Mouse (Mus musculus): ENCODE results near the gene Mfap1a.
"Not testable (repeated sequence)": the region's sequence is repeated elsewhere in the genome, so short reads cannot be mapped to it uniquely, and the experiment has no call there.

The Mfap1a gene

DNA sequence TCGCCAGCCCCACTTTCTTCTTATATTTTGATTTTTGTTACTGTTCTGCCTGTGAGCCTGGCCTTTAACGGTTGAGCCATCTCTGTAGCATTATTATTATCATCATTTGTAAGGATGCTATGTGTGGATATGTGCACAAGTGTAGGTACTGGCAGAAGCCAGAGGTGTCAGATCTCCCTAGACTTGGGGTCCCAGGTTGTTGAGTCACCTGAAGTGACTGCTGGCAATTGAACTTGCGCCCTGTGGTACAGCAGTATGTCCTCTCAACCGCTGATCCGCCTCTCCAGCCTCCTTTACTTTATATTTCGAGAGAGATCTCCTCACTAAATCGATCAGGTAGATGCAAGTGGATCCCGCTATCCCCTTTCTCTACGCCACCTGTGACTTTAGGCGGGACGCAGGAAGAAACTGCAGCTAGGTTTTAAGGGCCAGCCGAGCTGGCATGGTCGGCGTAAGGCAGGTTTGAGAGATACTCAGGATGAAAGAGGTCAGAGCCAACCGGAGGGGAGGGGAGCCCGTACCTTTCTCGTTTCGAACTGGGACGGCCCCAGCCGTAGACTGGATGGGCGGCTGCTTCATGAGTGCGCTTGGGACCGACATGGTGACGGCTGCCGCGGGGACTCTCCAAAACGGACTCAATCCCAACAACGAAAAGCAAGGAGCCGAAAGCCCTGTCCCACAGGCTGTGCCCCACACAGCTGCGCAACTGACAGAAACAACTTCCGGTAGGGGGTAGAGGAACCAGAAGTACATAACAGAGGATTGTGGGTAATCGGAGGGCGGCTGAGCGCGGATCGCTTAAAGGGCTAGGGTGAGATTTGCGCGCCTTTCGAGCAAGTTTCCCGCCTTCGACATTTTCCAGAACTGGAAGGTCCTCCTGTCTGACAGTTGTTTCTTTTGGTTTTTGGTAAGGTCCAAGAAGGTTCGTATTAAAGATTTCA lies at the start of gene Mfap1a, which contains the start of gene Wdr76:
Mfap1a (minus strand) TSS at position 724 of the 941 bp plus-strand sequence.
Wdr76 (plus strand) TSS at position 782 of the 941 bp plus-strand sequence.
- peak; percentile 88 for DNase-seq (ENCODE audit: low read depth)

DNA sequence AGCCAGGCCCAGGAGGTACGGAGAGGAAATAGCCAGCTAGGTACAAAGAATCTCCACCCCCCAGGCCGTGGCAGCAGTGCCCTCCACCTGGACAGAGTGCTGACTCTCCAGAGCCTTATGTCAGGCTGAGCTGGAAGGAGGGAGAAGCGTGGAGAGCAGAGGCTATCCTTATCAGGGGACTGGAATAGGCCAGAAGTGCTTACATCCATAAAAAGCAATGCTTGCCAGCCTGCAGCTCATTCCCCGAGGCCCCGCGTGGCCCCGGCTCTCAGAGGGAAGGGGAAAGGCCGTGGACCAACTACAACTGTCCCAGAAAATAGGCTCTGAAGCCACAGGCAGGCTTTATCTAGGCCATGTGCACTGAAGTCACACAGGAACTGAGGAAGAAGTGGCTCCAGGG lies 44.8 kb upstream of the Mfap1a start:
- DNase-seq (ENCODE audit: low read depth), result no peak

DNA sequence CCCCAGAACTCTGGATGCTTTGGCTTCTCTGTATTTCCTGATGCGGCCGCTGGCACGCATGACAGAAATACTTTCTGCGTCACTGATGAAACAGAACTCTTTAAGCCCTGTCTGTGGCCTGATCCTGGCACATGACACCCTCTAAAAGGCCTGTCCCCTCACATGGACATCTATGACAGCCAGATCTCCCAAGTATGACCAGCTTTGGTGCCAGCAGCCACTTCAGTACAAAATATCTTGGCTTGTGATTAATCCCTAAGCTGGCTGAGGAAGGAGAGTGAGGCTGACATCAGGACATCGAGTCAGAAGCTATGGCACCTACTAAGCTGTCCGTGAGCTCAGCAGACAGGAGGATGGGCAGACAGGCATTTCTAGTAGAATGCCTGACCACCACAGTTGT lies 43.2 kb upstream of the Mfap1a start:
- DNase-seq (ENCODE audit: low read depth), result no peak

DNA sequence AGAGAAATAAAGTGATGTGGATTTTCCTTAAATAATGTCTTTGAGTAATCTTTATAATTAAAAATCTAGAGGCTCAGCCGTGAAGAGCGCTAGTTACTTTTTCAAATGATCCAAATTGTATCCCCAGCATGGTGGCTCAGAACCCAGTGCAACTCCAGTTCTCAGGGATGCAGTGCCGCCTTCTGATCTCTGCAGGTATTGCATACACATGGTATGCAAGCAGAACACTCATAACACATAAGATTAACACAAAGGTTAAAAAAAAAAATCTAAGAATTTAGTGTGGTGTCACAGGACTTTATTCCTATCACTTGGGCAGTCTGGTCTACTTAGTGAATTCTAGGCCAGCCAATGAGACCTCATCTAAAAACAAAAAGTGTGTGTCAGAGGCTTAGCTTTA lies 38.4 kb upstream of the Mfap1a start:
- no peak for DNase-seq (ENCODE audit: low read depth)

DNA sequence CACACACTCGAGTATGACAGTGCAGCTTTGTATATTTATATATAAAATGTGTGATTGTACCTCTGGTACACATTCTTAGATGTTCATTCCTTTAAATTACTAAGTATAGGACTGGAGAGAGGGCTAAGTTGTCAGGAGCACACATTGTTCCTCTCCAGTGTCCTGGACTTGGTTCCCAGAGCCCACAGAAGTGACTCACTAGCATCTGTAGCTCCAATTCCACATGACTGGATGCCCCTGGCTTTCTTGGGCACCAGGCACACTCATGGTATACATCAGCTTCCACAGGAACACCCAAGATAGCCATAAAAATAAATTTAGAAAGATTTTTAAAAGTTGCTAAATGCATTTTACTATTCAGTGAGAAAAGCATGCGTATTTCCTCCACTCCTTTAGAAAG lies 18.6 kb upstream of the Mfap1a start:
- peak; percentile 21 for DNase-seq (ENCODE audit: low read depth)

DNA sequence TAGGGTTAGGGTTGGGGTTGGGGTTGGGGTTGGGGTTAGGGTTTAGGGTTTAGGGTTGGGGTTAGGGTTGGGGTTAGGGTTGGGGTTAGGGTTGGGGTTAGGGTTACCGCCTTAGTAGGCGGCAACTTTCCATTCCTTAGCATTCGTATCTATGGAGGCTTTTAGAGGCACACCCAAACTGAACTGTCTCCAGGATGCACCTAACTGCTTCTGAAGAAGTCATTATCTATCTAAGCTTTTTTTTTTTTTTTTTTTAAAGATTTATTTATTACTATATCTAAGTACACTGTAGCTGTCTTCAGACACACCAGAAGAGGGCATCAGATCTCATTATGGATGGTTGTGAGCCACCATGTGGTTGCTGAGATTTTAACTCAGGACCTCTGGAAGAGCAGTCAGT lies 16.4 kb upstream of the Mfap1a start:
- not testable (repeated sequence) for DNase-seq (ENCODE audit: low read depth)

DNA sequence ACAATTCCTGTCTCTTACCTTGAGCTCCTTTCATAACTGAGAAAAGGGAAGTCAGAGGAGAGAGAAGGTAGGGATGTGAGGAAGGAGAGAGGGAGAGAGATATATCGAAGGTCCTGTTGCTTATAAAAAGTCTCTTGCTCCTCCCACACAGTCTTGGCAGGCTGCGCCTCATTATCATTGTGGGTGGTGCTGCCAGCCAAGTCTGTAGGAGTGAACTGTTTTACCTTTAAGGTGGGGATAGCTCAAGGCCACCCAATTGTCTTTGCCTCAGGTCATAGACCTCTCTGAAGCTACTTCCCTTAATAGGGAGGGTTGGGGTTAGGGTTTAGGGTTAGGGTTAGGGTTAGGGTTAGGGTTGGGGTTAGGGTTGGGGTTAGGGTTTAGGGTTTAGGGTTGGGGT lies 15.5 kb upstream of the Mfap1a start:
- DNase-seq (ENCODE audit: low read depth), result no peak

DNA sequence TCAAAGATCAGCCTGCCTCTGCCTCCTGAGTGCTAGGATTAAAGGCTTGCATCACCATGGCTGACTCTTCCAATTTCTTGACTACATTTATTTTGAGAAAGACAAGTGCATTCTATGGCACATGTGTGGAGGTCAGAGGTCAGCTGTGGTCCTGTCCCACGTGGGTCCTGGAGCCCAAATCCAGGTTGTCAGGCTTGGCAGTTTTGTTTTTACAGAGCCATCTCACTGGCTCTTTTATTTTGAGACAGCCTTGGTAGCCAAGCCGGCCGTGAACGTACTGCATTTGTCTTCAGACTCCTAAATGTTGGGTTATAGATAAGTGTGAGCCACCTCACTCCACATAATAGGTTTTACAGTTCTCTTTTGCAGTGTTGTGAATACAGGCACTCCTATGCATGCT lies 12.2 kb upstream of the Mfap1a start:
- DNase-seq (ENCODE audit: low read depth), result not testable (repeated sequence)

DNA sequence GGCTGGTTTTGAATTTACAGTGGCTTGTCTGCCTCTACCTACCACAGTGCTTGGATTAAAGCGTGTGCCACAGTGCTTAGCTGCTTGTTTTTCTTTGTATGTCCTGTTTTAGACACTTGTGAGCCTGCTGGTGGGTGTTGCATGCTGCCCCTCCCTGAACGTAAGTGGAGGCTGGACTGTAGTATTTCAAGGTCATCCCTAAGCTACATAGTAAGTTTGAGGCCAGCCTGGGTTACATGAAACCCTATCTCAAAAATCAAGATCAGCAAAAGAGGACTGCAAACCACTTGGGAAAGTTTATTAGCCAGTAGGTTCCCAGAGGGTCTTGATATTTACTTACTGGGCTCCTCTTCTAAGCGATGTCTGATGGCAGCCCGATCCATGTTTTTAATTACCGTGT lies 11.6 kb upstream of the Mfap1a start:
- DNase-seq (ENCODE audit: low read depth), result no peak

DNA sequence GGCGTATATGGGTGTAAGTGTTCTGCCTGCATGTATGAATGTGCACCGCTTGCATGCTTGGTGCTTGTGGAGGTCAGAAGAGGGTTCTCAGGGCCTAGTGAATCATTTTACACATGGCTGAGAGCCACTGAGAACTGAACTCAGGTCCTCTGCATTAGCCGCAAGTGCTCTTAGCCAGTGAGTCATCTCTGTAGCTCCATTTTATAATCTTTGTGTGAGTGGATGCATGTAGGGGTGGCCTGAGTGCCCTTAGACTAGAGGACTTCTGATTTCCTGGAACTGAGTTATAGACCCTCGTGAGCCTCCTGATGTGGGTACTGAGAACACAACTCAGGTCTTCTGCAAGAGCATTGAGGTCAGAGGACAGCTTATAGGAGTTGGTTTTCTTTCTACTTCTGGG lies 7.7 kb upstream of the Mfap1a start:
- DNase-seq (ENCODE audit: low read depth), result no peak

DNA sequence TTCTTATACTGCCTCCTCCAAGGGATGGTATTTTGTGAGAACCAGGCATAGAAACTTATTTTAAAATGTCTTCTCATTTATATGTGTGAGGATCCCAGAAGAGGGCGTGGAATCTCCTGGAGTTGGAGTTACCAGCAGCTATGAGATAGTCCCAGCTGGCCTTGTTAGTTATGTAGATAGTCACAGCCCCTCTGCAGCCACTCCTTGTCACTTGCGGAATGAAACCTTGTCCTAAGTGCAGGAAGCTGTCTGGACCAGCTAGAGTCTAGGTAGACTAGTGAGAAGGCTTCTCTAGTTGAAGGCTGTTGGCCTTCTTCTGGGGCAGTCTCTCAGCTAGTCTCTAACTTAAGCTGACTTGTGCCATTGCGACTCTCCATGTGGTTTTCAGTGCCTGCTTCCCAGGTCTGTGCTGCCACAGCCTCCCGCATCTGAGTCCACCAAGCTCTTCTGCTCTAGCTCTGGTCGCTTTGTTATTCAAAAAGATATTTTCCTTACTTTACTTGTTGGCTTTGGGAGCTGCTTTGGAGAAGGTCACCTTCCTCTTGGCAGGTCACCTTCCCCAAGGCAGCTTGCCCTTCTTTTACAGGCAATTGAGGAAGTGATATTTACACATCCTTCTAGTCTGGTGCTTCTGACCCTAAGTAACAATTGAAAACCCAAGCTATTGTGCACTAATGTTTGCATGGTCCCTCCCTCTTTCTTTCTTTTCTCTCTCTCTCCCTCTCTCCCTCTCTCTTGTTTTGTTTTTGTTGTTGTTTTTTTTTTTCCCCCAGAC lies 6.7 kb upstream of the Mfap1a start:
- not testable (repeated sequence) for DNase-seq (ENCODE audit: low read depth)

DNA sequence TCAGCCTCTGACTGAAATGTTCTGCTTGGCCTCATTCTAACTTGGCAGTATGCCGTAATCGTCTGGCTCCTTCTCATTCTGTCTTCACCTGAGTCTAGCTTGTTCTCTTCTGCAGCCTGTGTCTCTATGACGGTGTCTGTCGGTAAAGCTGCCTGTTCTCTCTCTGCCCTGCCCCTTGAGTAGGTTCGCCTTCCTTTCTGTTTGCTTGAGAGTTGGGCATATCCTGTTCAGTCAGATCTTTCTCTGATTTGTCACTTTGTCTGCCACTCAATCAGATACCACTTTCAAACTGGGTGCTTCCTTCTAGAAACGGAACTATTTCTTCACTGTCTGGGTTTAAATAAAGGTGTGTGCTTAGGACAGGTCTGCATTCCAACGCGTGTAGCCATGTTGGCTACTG lies 4.9 kb upstream of the Mfap1a start:
- DNase-seq (ENCODE audit: low read depth), result no peak

DNA sequence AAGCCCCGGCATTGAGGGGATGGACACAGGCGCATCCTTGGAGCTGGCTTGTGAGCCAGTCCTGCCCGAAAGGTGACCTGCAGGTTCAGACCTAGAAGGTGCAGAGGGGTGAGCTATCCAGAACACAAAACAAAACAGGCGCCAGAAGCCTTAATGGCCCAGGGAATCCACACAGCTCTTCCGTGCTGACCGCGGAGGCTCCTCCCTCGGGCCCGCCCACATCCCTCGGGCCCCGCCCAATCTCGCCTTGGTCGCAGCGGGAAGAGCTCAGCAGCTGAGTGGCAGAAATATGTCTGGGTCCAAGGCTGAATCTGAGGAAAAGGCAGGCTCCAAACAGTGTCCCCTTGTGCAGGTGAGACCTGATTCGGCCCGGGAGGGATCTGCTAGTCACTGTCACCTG lies 3.1 kb upstream of the Mfap1a start:
- peak; percentile 78 for DNase-seq (ENCODE audit: low read depth)

DNA sequence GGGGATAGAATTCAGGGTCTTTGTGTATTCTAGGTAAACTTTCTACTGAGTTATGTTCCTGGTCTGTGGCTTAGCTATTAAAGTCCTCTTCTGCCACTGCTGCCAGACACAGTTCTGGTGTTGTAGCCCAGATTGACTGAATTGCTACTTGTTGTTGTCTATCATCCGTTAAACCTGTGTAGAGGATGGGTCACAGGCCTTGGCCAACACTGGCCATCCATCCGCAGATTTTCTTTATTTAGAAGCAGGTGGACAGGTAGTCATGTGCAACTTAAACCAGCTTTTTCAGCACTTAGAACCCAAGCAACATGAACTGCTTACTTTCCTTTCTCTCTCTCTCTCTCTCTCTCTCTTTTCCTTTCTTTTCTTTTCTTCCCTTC lies 1.5 kb upstream of the Mfap1a start:
- DNase-seq (ENCODE audit: low read depth), result no peak

DNA sequence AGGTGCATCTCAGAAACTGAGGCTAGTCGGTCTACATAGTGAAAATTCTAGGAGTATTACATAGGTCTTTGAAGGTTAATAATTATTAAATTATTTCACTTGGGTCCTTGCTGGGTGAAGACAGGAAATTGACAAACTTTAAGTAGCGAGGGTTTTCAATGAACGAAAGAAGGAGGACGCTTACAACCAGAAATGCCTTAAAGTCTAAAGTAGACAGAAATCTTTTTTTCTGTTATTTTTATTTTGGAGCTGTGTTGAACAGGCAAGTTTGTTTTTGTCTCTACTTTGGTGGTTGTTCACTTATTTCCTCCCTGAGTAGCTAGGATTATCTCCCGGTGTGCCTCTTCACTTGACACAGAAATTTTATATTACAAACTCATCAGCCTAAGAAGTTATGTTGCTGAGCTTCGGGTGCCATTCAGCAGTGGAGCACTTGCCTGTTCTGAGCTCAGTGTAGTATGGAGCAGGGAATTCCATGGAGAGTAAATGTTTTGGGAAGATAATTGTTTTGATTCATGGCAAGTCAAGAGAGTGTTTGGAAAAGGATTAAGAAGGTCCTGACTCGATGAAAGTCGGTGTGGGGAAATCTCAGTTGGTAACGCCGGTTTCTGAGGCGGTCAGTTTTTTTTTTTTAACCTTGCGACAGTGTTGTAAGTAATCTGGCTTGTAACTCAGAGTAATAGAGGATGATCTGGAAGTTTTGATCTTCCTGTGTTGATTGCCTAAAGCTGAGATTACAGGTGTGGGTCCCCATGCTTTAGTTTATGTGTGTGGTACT lies 897 bp upstream of the Mfap1a start:
- no peak for DNase-seq (ENCODE audit: low read depth)

DNA sequence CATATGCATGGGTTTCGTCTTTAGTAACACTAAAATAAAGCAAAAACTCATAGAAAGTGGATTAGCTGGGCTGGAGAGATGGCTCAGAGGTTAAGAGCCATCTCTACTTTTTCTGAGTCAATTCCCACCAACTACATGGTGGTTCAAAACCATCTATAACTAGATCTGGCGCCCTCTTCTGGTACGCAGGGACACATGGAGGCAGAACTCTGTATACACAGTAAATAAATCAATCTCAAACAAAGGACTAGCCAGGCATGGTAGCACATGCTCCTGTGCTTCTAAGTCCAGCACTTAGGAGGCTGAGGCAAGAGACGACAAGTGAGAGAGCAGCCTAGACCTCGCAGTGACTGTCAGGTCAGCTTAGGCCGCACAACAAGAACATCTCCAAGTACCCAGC lies 4.9 kb downstream of the Mfap1a start:
- not testable (repeated sequence) for DNase-seq (ENCODE audit: low read depth)

DNA sequence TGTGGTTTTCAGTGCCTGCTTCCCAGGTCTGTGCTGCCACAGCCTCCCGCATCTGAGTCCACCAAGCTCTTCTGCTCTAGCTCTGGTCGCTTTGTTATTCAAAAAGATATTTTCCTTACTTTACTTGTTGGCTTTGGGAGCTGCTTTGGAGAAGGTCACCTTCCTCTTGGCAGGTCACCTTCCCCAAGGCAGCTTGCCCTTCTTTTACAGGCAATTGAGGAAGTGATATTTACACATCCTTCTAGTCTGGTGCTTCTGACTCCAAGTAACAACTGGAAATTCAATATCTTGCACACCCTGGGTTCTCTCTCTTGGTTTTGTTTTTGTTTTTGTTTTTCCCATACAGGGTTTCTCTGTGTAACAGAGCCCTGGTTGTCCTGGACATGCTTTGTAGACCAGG lies 22.1 kb downstream of the Mfap1a start:
- DNase-seq (ENCODE audit: low read depth), result not testable (repeated sequence)

DNA sequence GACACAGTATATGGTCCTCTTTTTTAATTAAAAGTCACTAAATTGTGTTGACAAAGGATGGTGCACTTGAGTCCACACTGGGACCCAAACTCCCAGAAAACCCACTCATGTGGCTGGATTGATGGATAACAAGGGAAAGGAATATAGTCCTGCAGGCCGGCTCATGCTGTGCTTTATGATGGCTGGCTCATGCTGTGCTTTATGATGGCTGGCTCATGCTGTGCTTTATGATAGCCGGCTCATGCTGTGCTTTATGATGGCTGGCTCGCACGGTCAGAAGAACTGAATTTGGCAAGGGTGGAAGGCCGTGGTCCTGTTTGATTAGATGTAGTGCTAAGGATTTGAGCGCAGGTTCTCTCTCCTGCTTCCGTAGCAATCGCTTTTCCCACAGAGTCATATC lies 22.9 kb downstream of the Mfap1a start:
- no peak for DNase-seq (ENCODE audit: low read depth)

DNA sequence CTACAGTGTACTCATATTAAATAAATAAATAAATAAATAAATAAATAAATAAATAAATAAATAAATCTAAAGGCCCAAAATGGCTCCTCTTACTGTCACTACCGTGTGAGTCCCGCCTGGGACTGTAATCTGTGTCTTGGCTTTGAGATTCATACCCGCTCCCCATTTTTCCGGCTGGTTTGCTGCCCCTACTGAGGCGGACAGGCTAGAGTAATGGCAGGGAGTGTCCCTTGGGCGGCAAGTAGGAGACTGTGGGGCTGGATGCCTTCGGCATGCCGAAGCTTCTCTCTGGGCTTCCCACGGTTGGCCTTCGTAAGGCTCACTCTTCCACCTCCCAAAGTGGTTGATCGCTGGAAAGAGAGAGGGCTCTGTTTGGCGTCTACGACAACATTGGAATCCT lies 25.5 kb downstream of the Mfap1a start:
- not testable (repeated sequence) for DNase-seq (ENCODE audit: low read depth)

DNA sequence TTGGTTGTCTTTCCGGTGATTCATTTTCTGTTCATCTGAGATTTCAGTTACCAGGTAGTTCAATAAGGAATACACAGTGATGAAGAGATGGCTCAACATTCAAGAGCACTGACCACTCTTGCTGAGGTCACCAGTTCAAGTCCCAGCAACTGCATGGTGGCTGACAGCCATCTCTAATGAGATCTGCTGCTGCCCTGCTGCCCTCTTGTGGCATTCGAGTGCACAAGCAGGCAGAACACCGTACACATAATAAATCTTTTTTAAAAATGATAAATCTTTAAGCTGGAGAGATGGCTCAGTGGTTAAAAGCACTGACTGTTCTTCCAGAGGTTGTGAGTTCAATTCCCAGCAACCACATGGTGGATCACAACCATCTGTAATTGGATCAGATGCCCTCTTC lies 26.0 kb downstream of the Mfap1a start:
- peak; percentile 71 for DNase-seq (ENCODE audit: low read depth)

DNA sequence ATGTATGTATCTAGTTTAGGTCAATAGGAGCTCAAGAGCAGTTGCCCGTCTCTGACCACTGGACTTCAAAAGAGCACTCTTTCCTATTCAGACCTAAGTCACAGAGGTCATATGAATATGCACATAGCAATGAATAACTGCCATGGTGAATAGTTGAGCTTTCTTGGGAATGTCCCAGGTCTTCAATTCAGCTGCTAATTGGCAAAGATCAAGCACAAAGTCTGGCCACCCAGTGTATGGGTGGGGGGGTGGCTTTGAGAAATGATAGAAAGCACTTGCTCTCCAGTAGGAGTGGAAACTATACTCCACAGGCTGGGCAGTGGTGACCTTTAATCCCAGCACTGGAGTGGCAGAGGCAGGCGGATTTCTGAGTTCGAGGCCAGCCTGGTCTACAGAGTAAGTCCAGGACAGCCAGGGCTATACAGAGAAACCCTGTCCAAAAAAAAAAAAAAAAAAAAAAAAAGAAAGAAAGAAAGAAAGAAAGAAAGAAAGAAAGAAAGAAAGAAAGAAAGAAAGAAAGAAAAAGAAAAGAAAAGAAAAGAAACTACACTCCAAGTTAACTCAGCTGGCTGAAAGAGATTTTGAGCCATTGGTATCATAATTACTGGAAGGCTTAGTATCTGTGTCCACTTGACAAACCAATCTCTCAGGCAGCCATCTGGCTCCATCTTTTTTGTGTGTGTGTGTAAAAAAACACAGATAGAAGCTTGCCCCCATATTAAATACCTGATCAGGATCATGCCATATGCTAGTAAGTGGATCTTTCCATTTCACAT lies 28.8 kb downstream of the Mfap1a start:
- no peak for DNase-seq (ENCODE audit: low read depth)

DNA sequence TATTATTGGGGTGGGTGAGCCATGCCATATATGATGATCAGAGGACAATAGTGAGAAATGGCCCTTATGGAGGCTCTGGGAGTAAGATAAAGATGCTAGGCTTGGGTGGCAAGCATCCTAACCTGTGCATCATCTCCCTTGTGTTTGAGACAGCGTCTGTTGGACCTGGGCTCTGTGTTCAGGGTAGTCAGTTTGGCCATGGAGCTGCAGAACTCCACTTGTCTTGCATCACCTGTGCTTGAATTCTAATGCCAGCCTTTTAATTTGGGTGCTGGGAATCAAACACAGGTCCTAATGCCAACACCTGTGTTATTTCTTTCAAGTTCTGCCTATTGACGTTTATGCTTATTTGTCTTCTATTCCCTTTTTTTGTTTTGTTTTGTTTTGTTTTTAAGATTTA lies 31.2 kb downstream of the Mfap1a start:
- not testable (repeated sequence) for DNase-seq (ENCODE audit: low read depth)
